Mouse (Mus musculus) liver, adult 2 months (tissue): ENCODE measurements at regions not wholly inside any gene's neighbourhood (a gene's known extent, or its start where the extent isn't known, plus 50 kb on each side); places are given as distances from the start of the nearest gene placed in this dataset.

Experiments used
- CTCF ChIP-seq: fragments of 200-500 bp; IDR thresholded peaks from 2 replicates; pipeline ENCODE4 v1.5.1; 2011; ENCODE audit warnings: low read depth, low read length, control low read depth
- POLR2A ChIP-seq: fragments of 200-500 bp; IDR thresholded peaks from 2 replicates; pipeline ENCODE4 v1.6.1; 2011; ENCODE audit warnings: low read length, control low read depth; ENCODE audit not compliant: insufficient read depth; ENCODE audit errors: extremely low read depth

DNA sequence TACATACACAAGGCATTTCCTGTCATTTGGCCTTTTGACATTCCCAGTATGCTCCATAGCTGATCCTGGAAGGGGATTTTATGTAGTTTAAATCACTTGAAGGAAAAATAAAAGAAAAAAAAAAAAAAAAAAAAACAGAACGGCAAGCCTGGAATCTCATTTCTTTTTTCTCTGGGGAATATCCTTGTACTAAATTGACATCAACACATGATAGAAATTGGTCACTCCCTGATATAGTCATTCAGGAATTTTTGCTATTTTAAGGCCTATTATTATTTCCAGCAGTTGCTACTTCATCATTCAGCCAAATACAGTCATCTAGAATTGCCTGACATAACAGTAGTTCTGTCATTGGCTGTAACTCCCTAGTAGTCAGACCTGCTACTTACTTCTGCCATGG, 538.8 kb upstream of the Zeb2 start:
- TF ChIP-seq CTCF (no peak), POLR2A (no peak)
